Mouse (Mus musculus) neural tube, embryonic 15.5 days (tissue): Measurements from ENCODE around the gene Chpf. TPM values are rescaled to one million over a fixed set of nuclear protein-coding genes. Genes with fewer than 3 reads are reported as not detected.
A peak's percentile ranks its signal among the peaks of the same experiment; 100 is the strongest.

Source experiments
- ATAC-seq: fragments of 200-750 bp; cut with Nextera tagmentation; 2 replicates; pipeline ENCODE4 v1.8.0; 2017; ENCODE audit warnings: mild to moderate bottlenecking, moderate TSS enrichment, moderate library complexity; ENCODE audit not compliant: low FRiP score
- H3K27ac ChIP-seq: fragments of 300-500 bp; sonication (generic); replicated peaks from 2 replicates; pipeline ENCODE4 v1.5.1; 2015; ENCODE audit warnings: mild to moderate bottlenecking, inconsistent platforms
- H3K27me3 ChIP-seq: fragments of 300-500 bp; sonication (generic); replicated peaks from 2 replicates; pipeline ENCODE4 v1.6.1; 2015; ENCODE audit warnings: inconsistent platforms
- H3K36me3 ChIP-seq: fragments of 300-500 bp; sonication (generic); 2 replicates; pipeline ENCODE4 v1.6.1; 2015; ENCODE audit warnings: inconsistent platforms
- H3K4me1 ChIP-seq: fragments of 300-500 bp; sonication (generic); 2 replicates; pipeline ENCODE4 v1.6.1; 2015; ENCODE audit warnings: inconsistent platforms
- H3K4me2 ChIP-seq: fragments of 300-500 bp; sonication (generic); 2 replicates; pipeline ENCODE4 v1.6.1; 2015; ENCODE audit warnings: inconsistent platforms, mild to moderate bottlenecking, moderate library complexity
- H3K4me3 ChIP-seq: fragments of 300-500 bp; sonication (generic); replicated peaks from 2 replicates; pipeline ENCODE4 v1.5.1; 2015; ENCODE audit warnings: mild to moderate bottlenecking, inconsistent platforms
- H3K9ac ChIP-seq: fragments of 300-500 bp; sonication (generic); replicated peaks from 2 replicates; pipeline ENCODE4 v1.6.1; 2015; ENCODE audit warnings: mild to moderate bottlenecking, inconsistent platforms
- H3K9me3 ChIP-seq: fragments of 300-500 bp; sonication (generic); replicated peaks from 2 replicates; pipeline ENCODE4 v1.6.1; 2016; ENCODE audit warnings: inconsistent platforms
- WGBS: fragments of 180-500 bp; shearing (Covaris S2); methylation state at CpG from one replicate; pipeline ENCODE4 v1.1.7; 2015; ENCODE audit warnings: mixed read lengths; 5-methylcytosine and 5-hydroxymethylcytosine counted together
- polyA plus RNA-seq: library from polyadenylated mRNA; unstranded; fragments of >200 nt; fragmentation: Nextera tagmentation; extraction: Ambion mirVana; gene quantifications from 2 replicates; pipeline ENCODE4 v1.2.1, GENCODE M21; 2015

The Chpf gene
- polyA plus RNA-seq, 1 experiment from 2014 or later: 51.7 TPM

DNA sequence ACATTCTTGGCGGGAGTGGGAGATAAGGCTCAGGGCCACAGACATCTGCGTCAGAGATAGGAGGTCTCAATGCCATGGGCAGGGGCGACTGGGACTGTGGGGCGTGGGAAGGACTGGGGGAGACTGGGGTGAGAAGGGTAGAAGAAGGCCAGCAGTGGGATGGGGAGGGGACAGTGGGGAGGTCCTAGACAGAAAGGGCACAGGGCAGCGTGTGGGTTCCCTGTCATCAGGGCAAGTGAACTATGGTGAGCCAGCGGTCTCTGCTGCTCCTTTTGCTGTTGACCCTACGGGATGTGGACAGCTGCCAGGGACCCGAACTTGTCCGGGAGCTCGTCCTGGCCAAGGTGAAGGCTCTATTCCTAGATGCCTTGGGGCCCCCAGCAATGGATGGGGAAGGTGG is 27.9 kb upstream of the Chpf start, which contains the start of gene Inha:
Gene Inha, plus strand, starts transcription at position 72 of the 400 bp plus-strand sequence.
- Histone ChIP-seq H3K4me1 (peaks cover 37% of the 10 kb centered on the region), H3K27ac (peak within 1 kb of the TSS; percentile 89), H3K27me3 (0 out of 2 replicates have a peak, but pooled peaks cover 4% of the 10 kb centered on the region), H3K9ac (peak within 1 kb of the TSS; percentile 94), H3K4me2 (peak within 1 kb of the TSS; percentile 92), H3K9me3 (no peaks in the 10 kb centered on the region), H3K4me3 (peak within 1 kb of the TSS; percentile 79), H3K36me3 (peaks cover 5% of the 10 kb centered on the region)
- 80% methylated on average over 10 of the region's 10 CpGs for WGBS
- ATAC-seq: no peak

DNA sequence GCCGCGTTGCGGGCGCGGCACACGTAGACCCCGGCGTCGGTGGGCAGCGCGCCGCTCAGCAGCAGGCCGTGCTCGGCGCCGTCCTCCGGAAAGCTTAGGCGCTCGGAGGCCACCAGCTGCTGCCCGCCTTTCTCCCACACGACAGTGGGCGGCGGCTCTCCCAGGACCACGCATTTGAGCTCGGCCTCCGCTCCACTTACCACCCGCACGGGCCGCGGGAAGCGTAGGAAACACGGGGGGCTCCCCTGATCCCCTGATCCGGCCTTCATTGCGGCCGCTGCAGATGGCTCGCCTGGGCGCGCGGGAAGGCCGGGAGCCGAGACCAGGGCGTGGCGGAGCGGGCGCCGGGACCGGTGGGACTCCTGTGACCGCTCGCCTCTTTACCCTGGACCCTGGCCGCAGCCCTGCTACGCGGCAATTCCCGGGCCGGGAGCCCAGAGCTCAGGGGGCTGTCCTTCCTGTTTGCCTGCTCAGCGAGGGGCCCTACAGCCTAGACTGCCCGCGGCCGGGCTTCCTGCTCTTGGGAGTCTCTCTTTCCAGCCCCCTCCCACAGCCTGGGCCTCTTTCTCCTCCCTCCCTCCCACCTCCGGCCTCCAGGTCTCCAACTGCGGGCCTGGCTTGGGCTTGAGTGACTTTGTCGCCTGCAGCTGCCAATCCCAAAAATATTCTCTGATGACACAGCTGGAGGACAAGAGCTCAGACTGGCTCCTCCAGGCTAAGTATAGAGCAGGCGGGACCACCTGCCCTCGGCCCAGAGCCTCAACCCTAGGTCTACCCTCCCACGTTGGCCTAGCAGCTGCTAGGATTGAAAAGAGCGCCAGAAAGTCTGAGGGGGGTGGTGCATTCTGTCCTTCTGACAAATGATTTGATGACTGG is 27.1 kb upstream of the Chpf start, which contains the start of gene Obsl1:
Gene Obsl1, minus strand, starts transcription at position 497 of the 876 bp plus-strand sequence.
- Histone ChIP-seq H3K9ac (peak within 1 kb of the TSS; percentile 94), H3K27ac (peak within 1 kb of the TSS; percentile 89), H3K4me3 (peak within 1 kb of the TSS; percentile 79), H3K36me3 (peaks cover 13% of the 10 kb centered on the region), H3K4me2 (peak within 1 kb of the TSS; percentile 92), H3K27me3 (0 out of 2 replicates have a peak, but pooled peaks cover 4% of the 10 kb centered on the region), H3K4me1 (peaks cover 37% of the 10 kb centered on the region), H3K9me3 (no peaks in the 10 kb centered on the region)
- ATAC-seq: peak; percentile 67
- 1% methylated on average over 50 of the region's 65 CpGs for WGBS

- H3K4me1 ChIP-seq: peaks cover 37% of the 10 kb centered on the region
- H3K4me3 ChIP-seq: peak overlapping the region; percentile 79
- ATAC-seq: peak; percentile 88
- no peaks in the 10 kb centered on the region for H3K9me3 ChIP-seq
- peak overlapping the region; percentile 89 for H3K27ac ChIP-seq
- WGBS: under 1% methylated on average over 80 of the region's 84 CpGs
- peaks cover 21% of the 10 kb centered on the region for H3K36me3 ChIP-seq
- H3K27me3 ChIP-seq: 0 out of 2 replicates have a peak, but pooled peaks cover 4% of the 10 kb centered on the region
- H3K4me2 ChIP-seq: peak overlapping the region; percentile 92
- H3K9ac ChIP-seq: peak overlapping the region; percentile 94
Observed at GRCm38 (mm10) chr1:75505159-75505955, 26.2 kb upstream of the Chpf start.

DNA sequence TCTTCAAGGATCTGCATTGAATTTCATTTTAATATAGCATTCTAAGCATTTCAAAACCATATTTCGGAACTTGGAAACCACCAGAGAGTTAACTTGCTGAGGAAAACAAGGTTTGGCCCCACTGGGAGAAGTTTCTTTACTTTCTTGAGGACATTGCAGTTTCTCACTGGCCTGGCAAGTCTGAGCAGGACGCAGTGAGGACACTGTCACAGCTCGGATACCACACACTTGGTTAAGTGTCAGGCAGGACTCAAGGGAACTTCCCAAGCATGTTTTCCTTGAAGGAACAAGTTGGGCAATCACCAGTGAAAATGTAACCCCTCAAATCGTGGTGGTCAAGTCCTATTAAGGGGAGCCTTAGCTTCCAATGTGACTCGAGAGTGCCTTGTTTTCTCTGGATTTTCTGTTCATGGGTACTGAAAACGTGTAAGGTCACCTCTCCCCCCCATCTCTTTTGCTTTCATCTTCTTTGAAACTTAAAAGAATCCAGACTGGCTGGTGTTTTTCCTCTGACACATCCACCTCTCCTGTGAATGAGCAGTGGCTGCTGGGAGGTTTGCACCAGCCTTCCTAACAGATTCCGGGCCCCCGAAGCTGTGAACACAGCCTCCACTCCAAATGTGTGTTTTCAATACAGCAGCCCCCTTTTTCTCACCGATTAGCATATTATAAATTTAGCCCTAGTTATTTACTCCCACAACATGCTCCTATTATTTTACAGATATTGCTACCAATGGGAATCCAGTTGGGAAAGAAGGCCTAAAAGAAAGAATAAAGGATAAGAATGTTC is 25.3 kb upstream of the Chpf start:
- 65% methylated on average over 9 of the region's 9 CpGs for WGBS
- Histone ChIP-seq H3K4me2 (peak overlapping the region; percentile 92), H3K4me3 (peak overlapping the region; percentile 79), H3K36me3 (peaks cover 28% of the 10 kb centered on the region), H3K9me3 (no peaks in the 10 kb centered on the region), H3K4me1 (peaks cover 37% of the 10 kb centered on the region), H3K9ac (peak overlapping the region; percentile 94), H3K27me3 (0 out of 2 replicates have a peak, but pooled peaks cover 2% of the 10 kb centered on the region), H3K27ac (peak overlapping the region; percentile 89)
- ATAC-seq: no peak

DNA sequence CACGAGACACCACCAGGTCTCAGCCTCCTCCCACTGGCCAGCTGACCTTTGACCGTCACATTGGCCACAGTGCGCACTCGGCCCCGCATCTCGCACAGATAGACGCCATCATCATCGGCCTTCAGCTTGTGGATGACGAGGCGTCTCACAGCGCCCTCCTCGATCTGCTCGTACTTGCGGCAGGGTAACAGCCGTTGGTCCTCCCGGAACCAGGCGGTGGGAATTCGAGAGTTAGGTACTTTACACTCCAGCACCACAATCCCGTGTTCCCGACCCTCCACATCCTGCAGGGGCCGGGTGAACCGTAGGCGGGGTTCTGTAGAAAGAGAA is 24.5 kb upstream of the Chpf start:
- Histone ChIP-seq H3K4me3 (no peak overlapping the region), H3K9me3 (no peaks in the 10 kb centered on the region), H3K4me2 (peak overlapping the region; percentile 92; the same call in 1 of the 2 replicates), H3K27ac (no peak overlapping the region), H3K27me3 (no peaks in the 10 kb centered on the region), H3K9ac (no peak overlapping the region), H3K36me3 (peaks cover 37% of the 10 kb centered on the region), H3K4me1 (peaks cover 37% of the 10 kb centered on the region)
- ATAC-seq: no peak
- WGBS: 73% methylated on average over 23 of the region's 23 CpGs

DNA sequence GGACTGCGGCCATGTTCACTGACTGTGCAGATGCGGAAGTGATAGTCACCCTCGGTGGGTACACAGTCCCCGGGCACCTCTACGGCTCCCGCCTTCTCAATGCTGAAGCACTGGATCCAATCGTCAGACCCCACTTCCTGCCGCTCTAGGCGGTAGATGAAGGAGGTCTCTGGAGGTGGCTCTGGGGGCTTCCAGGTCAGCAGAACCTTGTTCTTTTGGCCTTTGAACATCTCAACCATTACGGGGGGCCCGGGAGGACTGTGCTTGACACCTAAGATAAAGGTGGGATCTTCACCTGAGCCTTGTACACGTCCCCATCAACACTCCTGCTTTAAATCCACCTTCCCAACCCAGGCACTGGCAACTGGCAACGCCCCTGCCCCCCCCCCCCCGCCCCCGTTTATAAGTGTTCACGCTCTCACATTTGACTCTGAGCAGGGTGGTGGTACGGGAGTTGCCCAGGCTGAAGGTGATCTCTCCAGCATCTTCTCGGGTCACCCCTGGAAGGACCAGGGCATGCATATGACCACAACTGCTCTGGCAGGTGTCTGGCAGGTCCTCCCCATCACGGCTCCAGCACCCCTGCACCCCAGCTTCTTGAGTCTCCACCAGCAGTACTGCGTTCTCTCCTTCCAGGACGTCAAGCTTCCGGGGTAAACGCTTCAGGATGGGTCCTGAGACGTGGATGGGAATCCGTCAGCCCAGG is 24.0 kb upstream of the Chpf start:
- no peak for ATAC-seq
- Histone ChIP-seq H3K4me3 (no peak overlapping the region), H3K9me3 (no peaks in the 10 kb centered on the region), H3K4me2 (no peak overlapping the region), H3K36me3 (peaks cover 41% of the 10 kb centered on the region), H3K4me1 (peaks cover 37% of the 10 kb centered on the region), H3K27me3 (no peaks in the 10 kb centered on the region), H3K9ac (no peak overlapping the region), H3K27ac (no peak overlapping the region)
- WGBS: 88% methylated on average over 24 of the region's 25 CpGs

- Histone ChIP-seq H3K4me2 (no peak overlapping the region), H3K4me3 (no peak overlapping the region), H3K36me3 (peaks cover 48% of the 10 kb centered on the region), H3K9me3 (no peaks in the 10 kb centered on the region), H3K27me3 (no peaks in the 10 kb centered on the region), H3K4me1 (peaks cover 25% of the 10 kb centered on the region), H3K27ac (no peak overlapping the region), H3K9ac (no peak overlapping the region)
- no peak for ATAC-seq
- 96% methylated on average over 9 of the region's 9 CpGs for WGBS
Observed at GRCm38 (mm10) chr1:75501905-75502304, 22.8 kb upstream of the Chpf start.

GRCm38 (mm10) chr1:75499441-75499840 is 20.3 kb upstream of the Chpf start:
- whole genome bisulfite sequencing: 87% methylated on average over 7 of the region's 7 CpGs
- 0 out of 2 replicates have a peak, but pooled peaks cover 2% of the 10 kb centered on the region for H3K27me3 ChIP-seq
- H3K27ac ChIP-seq: no peak overlapping the region
- H3K4me3 ChIP-seq: no peak overlapping the region
- peaks cover 55% of the 10 kb centered on the region for H3K36me3 ChIP-seq
- no peak for ATAC-seq
- H3K9ac ChIP-seq: no peak overlapping the region
- H3K9me3 ChIP-seq: no peaks in the 10 kb centered on the region
- peaks cover 12% of the 10 kb centered on the region for H3K4me1 ChIP-seq
- no peak overlapping the region for H3K4me2 ChIP-seq

DNA sequence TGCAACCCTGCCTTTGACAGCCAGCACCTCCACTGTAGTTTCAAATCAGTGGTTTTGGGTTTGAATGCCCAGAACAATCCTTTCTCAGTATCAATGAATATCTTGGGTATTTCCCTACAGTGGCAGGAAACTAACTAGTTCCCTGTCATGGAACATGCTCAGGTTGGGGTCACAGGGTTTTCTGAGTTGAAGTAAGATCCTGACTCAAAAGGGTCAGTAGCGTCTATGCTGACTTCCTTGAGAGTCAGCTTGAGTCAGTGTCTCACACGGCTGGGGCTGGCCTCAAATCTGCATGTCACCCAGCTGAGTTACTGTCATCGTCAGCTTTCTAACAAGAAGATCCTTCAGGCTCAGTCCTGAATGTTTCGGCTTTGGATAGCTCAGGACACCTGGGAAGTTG is 19.8 kb upstream of the Chpf start:
- Histone ChIP-seq H3K4me2 (no peak overlapping the region), H3K27me3 (0 out of 2 replicates have a peak, but pooled peaks cover 2% of the 10 kb centered on the region), H3K36me3 (peaks cover 55% of the 10 kb centered on the region), H3K4me1 (peaks cover 6% of the 10 kb centered on the region; the same call in 1 of the 2 replicates), H3K27ac (no peak overlapping the region), H3K4me3 (no peak overlapping the region), H3K9me3 (no peaks in the 10 kb centered on the region), H3K9ac (no peak overlapping the region)
- ATAC-seq: no peak
- WGBS: 87% methylated on average over 4 of the region's 4 CpGs

GRCm38 (mm10) chr1:75494878-75495548 is 15.9 kb upstream of the Chpf start:
- no peak; the same call in 1 of the 2 replicates for ATAC-seq
- no peak overlapping the region for H3K27ac ChIP-seq
- H3K36me3 ChIP-seq: peaks cover 46% of the 10 kb centered on the region
- no peak overlapping the region for H3K4me3 ChIP-seq
- H3K27me3 ChIP-seq: peaks cover 6% of the 10 kb centered on the region
- 26% methylated on average over 12 of the region's 12 CpGs for WGBS
- H3K4me2 ChIP-seq: no peak overlapping the region
- H3K4me1 ChIP-seq: no peaks in the 10 kb centered on the region
- no peak overlapping the region for H3K9ac ChIP-seq
- no peaks in the 10 kb centered on the region for H3K9me3 ChIP-seq
